Mouse (Mus musculus): ENCODE results near the gene Mapk11.

Gene Mapk11

DNA sequence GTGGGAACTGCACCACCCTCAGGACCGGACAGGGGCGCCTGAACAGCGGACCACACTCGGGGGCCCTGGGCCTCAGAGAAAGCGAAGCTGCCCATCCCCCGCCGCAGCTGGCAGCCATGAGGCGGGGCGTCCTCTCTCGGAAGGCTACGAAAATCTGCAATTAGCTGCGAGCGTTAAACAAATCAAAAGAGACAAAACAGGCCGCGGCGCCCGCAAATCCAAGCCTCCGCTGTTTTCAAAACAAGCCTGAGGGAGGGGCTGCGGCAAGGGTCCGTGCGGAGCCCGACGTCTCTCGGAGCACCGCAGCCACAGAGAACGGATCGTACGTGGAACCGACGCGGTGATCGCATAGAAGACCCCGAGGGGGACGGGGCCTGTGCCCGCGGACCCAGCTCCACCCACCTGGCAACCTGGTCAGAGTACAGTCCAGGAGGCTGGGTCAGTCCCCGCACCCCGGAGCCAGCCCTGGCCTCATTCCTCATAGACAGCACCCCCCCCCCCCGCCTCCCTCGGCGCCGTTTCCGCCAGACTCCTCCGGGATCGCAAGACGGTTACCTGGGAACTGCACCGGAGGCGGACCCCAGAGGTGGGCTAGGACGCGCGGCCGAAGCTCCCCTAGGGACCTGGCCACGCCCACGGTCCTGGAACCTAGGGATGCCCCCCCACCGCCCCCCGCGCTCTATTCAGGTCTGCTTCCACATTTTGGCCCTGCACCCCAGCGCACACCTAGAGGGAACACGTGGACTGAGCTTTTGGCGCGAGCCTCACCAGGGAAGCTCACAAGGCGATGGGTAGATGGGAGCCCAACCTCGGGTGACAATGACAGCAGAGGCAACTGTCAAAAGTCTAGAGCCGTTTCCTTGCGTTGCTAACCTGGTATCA lies 23.8 kb upstream of the Mapk11 start:
- DNase-seq = peak; percentile 80

- DNase-seq = no peak
Observed at GRCm38 (mm10) chr15:89172276-89172935, 23.0 kb upstream of the Mapk11 start.

DNA sequence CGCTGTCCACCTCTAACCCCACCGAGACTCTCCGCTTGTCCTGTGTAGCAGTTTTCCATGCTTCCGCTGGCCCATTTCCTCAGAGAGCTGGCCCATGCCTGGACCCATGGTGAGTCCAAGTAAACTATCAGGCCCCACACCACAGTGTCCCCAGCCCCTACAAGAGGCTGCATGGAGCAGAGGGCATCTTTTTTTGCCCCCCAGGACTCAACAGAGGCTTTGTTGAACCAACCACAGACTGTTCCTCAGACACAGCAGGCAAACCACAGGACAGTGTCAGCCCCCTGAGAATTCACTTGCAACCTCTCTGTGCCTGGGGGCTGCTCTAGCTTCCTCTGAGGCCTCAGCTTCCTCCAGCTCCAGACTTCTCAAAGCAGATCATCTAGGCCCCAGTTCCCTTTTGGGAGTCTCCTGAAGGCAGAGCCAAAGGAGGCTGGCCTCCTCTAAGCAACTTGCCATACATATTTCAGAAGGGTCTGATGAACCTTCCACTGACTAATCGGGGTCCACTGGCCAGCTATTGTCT lies 22.2 kb upstream of the Mapk11 start:
- DNase-seq = no peak

- DNase-seq = peak; percentile 79
Observed at GRCm38 (mm10) chr15:89170102-89170501, 20.7 kb upstream of the Mapk11 start.

GRCm38 (mm10) chr15:89169431-89169830 lies 20.0 kb upstream of the Mapk11 start:
- peak; percentile 95 for DNase-seq

GRCm38 (mm10) chr15:89168922-89169321 lies 19.5 kb upstream of the Mapk11 start:
- DNase-seq = no peak

GRCm38 (mm10) chr15:89165478-89165877 lies 16.1 kb upstream of the Mapk11 start:
- DNase-seq = no peak

- no peak for DNase-seq
Observed at GRCm38 (mm10) chr15:89161397-89161796, 12.0 kb upstream of the Mapk11 start.

DNA sequence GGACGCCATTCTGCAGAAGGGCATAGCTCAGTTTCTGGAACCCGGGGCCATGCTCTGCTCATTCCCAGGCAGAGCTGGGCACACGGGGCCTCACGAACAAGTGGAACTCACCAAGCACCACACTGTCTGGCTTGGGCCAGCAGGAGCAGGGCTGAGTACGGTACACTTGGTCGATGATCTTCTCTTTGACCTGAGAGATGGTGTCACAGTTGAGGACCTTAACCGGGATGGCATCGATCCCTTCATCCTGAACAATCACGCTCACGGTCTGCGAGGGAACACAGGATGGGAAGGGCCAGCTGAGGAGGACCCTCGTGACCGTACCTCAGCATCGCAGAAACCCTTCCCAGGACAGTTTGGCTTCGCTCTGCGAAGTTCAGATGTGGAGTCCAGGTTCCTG lies 9.1 kb upstream of the Mapk11 start:
- no peak for DNase-seq

GRCm38 (mm10) chr15:89157954-89158353 lies 8.5 kb upstream of the Mapk11 start:
- peak; percentile 83 for DNase-seq

- DNase-seq = no peak
Observed at GRCm38 (mm10) chr15:89152312-89152711, 2.9 kb upstream of the Mapk11 start.

- no peak for DNase-seq
Observed at GRCm38 (mm10) chr15:89150041-89150390, 588 bp upstream of the Mapk11 start.

DNA sequence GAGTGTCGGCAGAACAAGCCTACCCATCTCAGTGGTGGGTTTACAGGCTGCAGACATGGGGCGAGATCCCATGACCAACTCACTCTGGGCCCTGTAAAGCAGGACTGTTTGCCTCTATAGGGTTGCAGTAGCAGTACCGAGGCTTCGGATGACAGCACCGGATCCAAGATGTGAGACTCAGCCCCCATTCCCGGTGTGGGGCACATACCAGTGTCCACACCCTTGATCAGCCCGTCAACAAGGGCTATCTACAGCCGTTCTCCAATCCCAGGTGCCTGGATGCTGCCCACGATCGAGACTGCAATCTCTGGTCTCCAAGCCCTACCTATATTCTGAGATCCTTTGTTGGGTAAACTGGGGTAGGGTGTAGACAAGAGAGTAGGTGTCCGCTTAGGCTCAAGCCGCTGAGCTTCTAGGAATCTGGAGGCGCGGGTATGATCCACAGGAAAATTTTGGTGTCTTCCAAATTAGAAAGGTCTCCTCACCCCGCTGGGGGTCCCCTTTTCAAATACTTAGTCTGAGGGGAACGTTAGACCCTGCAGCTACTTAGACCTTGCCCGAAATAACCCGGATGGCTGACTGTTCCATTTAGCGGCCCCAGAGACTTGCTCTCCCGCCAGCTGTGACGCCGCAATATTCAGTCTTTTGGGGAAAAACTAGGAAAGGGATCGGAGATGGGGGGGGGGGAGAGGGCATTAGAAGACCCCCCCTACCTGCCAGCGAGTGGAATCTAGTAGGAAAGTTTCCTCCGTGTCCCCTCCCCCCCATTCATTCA lies 745 bp downstream of the Mapk11 start:
- no peak for DNase-seq

DNA sequence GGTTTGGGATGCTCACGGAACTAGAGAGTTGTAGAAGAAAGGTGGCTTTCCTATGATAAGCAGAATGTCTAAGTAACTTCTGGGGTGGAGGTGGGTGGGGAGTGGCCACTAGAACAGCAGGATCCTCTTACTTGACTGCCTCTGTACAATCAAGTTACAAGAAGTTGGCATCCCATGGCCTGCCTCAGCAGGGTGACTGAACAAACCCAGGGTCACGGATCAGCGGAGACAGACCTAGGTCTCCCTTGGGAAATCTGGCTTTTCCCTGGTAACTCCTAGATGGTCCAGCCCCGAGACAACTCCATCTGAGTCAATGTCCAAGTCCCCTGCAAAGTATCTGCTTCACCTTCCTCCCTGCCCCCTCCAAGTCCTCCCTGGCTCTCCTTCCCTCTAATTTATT lies 1.5 kb downstream of the Mapk11 start:
- no peak for DNase-seq

DNA sequence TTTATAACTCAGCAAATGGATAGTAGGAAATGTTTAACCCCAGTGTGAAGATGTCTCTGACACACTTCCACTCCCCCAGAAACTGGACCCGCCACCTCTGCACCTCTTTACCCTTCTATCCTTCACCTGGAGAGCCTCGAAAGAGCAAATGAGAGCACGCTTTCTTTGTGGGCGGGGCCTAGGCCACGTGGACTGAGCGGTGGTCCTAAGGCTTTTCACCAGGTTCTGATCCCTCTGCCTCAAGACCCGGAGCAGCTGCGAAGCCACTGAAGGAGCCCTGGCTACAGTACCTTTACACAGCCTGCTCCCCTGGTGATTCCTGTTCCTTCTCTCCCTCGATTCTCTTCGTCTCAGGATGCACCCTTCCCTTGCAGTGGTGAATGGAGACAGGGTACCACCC lies 2.0 kb downstream of the Mapk11 start:
- no peak for DNase-seq

DNA sequence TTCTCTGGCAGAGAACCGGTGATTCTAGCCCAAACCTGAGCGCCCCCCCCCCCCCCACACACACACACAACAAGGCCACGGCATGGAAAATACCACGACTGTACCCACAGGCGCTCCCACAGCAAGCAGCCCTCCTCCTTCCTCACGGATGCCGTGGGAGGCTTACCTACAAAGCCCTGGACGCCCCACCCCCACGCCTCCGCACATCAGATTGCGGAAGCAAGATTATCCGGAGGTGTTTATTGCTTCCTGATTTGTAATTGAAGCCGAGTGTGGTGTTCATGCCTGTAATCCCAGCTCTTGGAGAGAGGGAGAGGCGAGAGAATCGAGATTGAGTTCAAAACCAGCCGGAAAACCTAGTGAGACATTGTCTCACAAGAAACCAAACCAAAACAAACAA lies 2.4 kb downstream of the Mapk11 start:
- peak; percentile 60 for DNase-seq

- peak; percentile 60 for DNase-seq
Observed at GRCm38 (mm10) chr15:89146537-89146936, 2.9 kb downstream of the Mapk11 start.

DNA sequence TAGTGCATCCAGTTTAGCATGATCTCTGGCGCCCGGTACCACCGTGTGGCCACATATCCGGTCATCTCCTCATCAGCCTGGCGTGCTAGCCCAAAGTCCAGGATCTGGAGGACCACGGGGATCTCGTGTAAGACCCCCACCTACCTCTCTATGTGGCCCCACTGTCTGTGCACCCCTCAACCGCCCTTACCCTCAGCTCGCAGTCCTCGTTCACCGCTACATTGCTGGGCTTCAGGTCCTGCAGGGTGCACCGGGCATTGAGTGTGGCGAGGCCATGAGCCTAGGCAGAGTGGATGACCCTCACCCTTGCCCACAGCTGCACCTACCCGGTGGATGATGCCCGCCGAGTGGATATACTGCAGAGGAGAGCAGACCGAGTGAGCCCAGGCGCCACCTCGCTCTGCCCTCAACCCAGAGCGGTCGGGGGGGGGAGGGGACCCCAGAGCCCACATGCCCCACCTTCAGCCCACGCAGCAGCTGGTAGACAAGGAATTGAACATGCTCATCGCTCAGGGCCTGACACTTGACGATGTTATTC lies 3.5 kb downstream of the Mapk11 start:
- no peak for DNase-seq

DNA sequence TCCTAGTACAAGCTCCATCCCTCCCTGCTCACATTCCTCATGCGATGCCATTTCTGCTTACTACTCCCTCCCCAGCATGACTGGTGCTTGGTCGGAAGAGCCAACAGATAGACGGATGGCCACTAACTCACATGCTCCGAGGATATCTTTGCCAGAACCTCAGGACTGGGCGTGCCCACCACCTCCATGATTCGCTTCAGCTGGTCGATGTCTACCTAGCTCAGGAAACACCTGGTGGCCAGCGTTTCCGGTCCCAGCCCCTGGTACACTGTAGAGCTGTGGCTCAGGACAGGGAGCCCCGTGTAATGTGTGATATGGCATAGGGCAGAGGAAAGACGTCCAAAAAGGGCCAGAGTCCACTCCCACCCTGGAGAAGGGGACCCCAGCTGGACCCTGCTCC lies 4.5 kb downstream of the Mapk11 start:
- no peak for DNase-seq

DNA sequence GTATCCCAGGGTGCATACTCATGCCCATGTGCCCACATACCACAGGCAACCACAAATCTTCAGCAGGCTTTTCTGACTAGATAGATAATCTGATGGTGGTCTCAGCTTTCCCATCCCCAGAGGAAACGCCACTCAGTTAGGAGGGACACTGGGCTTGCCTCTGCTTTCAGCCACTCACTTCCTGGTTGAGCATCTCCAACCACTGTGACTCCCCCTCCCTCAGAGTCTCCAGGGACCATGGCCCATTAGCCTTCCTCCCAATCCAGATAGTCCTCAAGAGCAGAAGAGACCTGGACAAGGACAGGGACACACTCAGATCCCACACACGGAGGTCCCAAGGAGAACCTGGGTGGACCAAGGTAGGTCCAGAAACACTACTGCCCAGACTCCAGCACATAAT lies 6.3 kb downstream of the Mapk11 start:
- DNase-seq = no peak

DNA sequence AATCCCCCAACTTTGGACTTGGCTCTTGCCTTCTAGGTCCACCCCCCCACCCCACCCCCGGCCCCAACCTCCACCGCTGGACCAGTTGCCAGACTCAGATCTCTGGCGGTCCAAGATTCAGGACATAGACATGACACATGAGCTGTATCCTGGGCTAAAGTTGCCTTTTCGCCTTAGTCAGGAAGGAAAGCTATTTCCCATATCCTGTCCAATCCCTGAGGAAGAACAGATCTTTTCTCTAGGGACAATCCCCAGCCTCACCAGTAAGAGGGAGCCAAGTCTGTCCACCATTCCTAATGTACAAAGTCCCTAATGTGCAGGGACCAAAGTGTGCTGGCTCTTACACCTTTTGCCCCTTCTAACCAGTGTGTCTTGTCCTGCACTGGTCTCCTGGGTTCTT lies 7.5 kb downstream of the Mapk11 start:
- DNase-seq = no peak

GRCm38 (mm10) chr15:89141443-89141842 lies 8.0 kb downstream of the Mapk11 start:
- DNase-seq = no peak

DNA sequence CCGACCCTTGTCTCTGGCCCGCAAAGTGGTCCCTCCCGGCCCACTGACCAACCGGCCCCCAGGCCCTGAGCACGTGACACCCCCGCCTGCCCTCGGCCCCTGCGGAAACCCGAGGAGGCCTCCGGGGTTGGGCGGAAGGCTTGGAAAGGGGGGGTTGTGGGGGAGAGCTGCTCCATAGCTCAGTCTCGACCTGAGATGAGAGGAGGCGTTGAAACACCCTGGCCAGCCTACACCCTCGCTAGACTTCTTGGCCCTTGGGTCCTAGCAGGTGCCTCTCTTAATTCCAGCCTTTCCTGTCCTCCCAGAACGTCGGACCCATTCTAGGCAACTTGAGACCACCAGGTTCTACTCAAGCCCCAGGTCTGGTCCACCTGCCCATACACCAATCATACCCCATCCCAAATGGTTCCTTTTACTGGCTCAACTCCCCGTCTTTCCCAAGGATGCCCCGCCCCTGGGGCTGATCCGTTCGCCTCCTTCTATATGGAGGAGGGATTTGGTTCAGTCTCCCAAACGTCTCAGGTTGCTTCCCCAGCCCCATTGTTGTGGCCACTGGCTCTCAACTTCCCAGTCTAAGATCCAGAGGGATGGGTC lies 8.7 kb downstream of the Mapk11 start, which contains the start of gene Mapk12:
Gene Mapk12 (minus strand): TSS at position 45 of the 594 bp plus-strand sequence.
- peak; percentile 67 for DNase-seq
